Mouse (Mus musculus): ENCODE measurements around the gene Ppm1h. TPM values are rescaled to one million over a fixed set of nuclear protein-coding genes. Genes with fewer than 3 reads are reported as not detected.

Gene Ppm1h
- total and polyA plus RNA-seq, 2 experiments from 2014 or later, result 50.3 to 60.2 TPM

DNA sequence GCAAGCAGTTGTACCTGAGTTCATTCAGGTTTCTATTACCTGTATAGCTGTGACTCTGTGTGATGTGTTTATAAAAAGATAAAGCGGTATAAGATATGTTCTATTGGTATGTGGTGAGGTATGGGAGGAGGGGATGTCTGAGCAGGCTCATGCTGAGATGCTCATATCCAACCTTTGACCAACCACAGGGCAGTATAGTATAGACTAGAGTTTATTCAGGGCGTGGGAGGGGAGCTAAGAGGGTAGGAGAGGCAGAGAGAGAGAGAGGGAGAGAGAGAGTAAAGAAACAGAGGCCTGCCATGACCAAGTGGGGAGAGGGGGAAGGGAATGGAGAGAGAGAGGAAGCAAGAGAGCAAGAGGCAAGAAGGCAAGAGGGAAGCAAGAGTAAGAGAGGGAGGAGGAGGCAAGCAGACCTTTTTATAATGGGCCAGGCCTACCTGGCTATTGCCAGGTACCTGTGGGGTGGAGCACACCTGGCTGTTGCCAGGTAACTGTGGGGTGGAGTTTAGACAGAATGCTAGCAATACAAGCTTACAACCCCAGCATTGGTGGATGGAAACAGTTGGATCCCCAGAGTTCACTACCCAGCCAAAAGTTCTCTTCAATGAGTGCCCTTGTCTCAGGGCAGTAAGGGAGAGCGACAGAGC is 192.4 kb downstream of the Ppm1h start:
- H3K36me3 ChIP-seq (ENCODE audit: insufficient read depth, low read length), result no peaks in the 10 kb centered on the region
- WGBS, result 89% methylated on average over 3 of the region's 3 CpGs
- no peaks in the 10 kb centered on the region for H3K9me3 ChIP-seq (ENCODE audit: low read length)
- no peak overlapping the region for H3K4me2 ChIP-seq (ENCODE audit: low read depth, low read length)
- TF ChIP-seq CTCF (IDR thresholded peaks at IDR 0.05; ENCODE audit: low read depth), result no peak
- H3K4me1 ChIP-seq (ENCODE audit: insufficient read depth, low read length), result no peaks in the 10 kb centered on the region
- no peak for DNase-seq (ENCODE audit: low spot score)
- no peak overlapping the region for H3K9ac ChIP-seq (replicated peaks; ENCODE audit: low read length)
- no peaks in the 10 kb centered on the region for H3K27me3 ChIP-seq (ENCODE audit: insufficient read depth, low read length)
- no peak overlapping the region for H3K27ac ChIP-seq
- H3K4me3 ChIP-seq (ENCODE audit: low read length), result no peak overlapping the region
- ATAC-seq, result no peak

DNA sequence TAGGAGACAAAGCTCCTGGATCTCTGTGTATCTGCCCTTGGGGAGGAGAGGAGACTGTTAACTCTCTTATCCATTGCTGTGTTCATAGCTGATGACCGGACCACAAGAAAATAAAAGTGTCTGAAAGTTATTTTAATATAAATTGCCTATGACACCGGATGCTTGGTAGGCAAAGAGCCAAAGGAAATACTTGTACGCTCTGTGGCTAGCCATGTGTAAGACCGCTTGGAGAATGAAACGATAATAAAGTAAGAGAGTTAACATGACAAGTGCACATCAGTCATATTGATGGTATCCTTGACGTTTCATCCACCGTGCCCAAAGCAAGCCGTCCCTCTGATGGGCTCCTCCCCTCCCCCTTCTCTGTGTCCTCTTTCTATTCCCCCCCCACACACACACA is 194.2 kb downstream of the Ppm1h start:
- ATAC-seq (no peak), DNase-seq (ENCODE audit: low spot score) (no peak)
- no peak overlapping the region for H3K9ac ChIP-seq (replicated peaks; ENCODE audit: low read length)
- H3K4me2 ChIP-seq (ENCODE audit: low read depth, low read length), result no peak overlapping the region
- no peaks in the 10 kb centered on the region for H3K27me3 ChIP-seq (ENCODE audit: insufficient read depth, low read length)
- no peak for TF ChIP-seq CTCF (IDR thresholded peaks at IDR 0.05; ENCODE audit: low read depth)
- no peaks in the 10 kb centered on the region for H3K9me3 ChIP-seq (ENCODE audit: low read length)
- no peak overlapping the region for H3K27ac ChIP-seq
- H3K36me3 ChIP-seq (ENCODE audit: insufficient read depth, low read length), result no peaks in the 10 kb centered on the region
- 74% methylated on average over 8 of the region's 8 CpGs for WGBS
- no peak overlapping the region for H3K4me3 ChIP-seq (ENCODE audit: low read length)
- H3K4me1 ChIP-seq (ENCODE audit: insufficient read depth, low read length), result no peaks in the 10 kb centered on the region

DNA sequence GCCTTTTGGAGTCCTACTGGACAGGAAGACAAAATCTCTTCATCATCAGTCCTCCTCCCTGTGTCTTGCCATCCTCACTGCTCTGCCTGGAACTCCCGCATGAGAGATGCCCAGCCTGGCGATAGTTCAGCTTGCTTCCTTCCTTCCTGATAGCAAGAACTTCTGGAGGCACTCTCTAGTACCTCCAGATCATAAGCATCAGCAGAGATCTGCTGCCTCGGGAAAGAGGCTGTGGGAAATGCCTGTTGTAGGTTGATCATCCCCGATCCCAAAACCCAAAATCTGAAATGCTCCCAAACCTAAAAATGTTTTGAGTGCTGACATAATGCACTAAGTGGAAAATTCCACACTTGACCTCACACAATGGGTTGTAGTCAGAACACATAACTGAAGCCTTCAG is 198.4 kb downstream of the Ppm1h start:
- no peak overlapping the region for H3K27ac ChIP-seq
- H3K27me3 ChIP-seq (ENCODE audit: insufficient read depth, low read length), result no peaks in the 10 kb centered on the region
- no peaks in the 10 kb centered on the region for H3K36me3 ChIP-seq (ENCODE audit: insufficient read depth, low read length)
- no peak for TF ChIP-seq CTCF (IDR thresholded peaks at IDR 0.05; ENCODE audit: low read depth)
- no peaks in the 10 kb centered on the region for H3K9me3 ChIP-seq (ENCODE audit: low read length)
- WGBS, result 90% methylated on average over 4 of the region's 4 CpGs
- ATAC-seq, result no peak
- DNase-seq (ENCODE audit: low spot score), result no peak
- no peak overlapping the region for H3K4me2 ChIP-seq (ENCODE audit: low read depth, low read length)
- no peak overlapping the region for H3K4me3 ChIP-seq (ENCODE audit: low read length)
- H3K9ac ChIP-seq (replicated peaks; ENCODE audit: low read length), result no peak overlapping the region
- no peaks in the 10 kb centered on the region for H3K4me1 ChIP-seq (ENCODE audit: insufficient read depth, low read length)

DNA sequence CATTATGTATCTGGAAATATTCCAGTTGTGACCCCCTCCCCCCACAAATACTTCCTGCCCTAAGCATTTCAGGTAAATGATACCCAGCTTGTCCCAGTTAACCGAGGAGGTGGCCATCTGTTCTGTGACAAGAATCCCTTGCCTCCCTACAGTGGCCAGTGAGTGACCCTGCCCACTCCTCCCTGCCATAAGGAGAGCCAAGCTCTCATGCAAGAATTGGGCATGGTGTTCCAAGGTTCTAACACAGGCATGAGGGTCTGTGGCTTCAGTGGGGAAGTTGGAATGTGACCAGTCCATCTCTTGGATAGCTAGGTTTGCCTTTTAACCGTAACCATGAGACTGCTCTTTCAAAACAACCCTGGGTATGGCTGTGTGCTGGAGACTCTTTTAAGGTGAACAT is 198.9 kb downstream of the Ppm1h start:
- Histone ChIP-seq H3K27me3 (ENCODE audit: insufficient read depth, low read length) (no peaks in the 10 kb centered on the region), H3K36me3 (ENCODE audit: insufficient read depth, low read length) (no peaks in the 10 kb centered on the region), H3K4me2 (ENCODE audit: low read depth, low read length) (no peak overlapping the region), H3K4me3 (ENCODE audit: low read length) (no peak overlapping the region), H3K4me1 (ENCODE audit: insufficient read depth, low read length) (peaks cover under 1% of the 10 kb centered on the region; the same call in 1 of the 2 replicates), H3K9me3 (ENCODE audit: low read length) (no peaks in the 10 kb centered on the region), H3K27ac (no peak overlapping the region), H3K9ac (replicated peaks; ENCODE audit: low read length) (no peak overlapping the region)
- TF ChIP-seq CTCF (IDR thresholded peaks at IDR 0.05; ENCODE audit: low read depth), result no peak
- DNase-seq (ENCODE audit: low spot score) (no peak), ATAC-seq (no peak)
- 81% methylated on average over 2 of the region's 2 CpGs for WGBS

DNA sequence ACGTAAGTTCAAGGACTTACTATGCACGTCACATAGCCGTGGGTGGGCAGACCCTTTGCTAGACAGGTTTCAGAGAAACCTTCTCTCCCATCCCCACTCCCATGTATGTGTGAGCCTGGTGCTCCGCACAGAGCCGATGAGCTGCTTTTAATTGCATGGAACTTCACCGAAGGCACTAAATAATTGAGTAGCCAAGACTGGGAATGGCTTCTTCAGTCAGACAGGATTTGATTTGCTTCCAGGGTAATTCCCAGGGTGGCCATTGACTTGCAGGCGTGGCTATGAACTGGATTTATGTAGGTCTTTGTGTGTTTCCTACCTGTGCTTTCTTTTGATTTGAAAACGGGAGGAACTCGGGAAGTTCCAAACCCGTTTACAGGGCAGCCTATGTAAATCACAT is 202.9 kb downstream of the Ppm1h start:
- H3K4me2 ChIP-seq (ENCODE audit: low read depth, low read length), result no peak overlapping the region
- no peaks in the 10 kb centered on the region for H3K9me3 ChIP-seq (ENCODE audit: low read length)
- WGBS, result 71% methylated on average over 10 of the region's 10 CpGs
- TF ChIP-seq CTCF (IDR thresholded peaks at IDR 0.05; ENCODE audit: low read depth), result no peak
- no peak overlapping the region for H3K27ac ChIP-seq
- H3K4me1 ChIP-seq (ENCODE audit: insufficient read depth, low read length), result peaks cover 25% of the 10 kb centered on the region
- no peaks in the 10 kb centered on the region for H3K27me3 ChIP-seq (ENCODE audit: insufficient read depth, low read length)
- DNase-seq (ENCODE audit: low spot score), result no peak
- no peak overlapping the region for H3K9ac ChIP-seq (replicated peaks; ENCODE audit: low read length)
- ATAC-seq, result no peak
- no peaks in the 10 kb centered on the region for H3K36me3 ChIP-seq (ENCODE audit: insufficient read depth, low read length)
- H3K4me3 ChIP-seq (ENCODE audit: low read length), result no peak overlapping the region

DNA sequence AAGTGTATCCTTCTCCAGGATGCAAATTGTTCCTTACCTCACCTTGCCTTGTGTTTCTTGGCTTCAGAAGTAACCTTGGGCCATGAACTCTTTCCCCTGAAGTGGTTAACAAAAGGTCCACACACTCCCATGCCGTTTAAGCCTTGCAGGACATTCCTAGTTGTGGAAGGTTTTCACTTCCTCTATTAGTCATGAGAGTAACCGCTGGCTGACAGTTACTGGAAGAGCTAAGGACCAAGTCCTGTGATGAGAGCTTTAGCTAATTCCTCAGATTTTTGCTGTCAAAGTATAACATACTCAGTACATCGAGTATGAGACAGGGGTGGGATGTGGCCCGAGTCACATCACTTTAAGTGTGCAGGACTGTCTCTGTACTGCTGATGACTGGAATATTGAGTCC is 204.1 kb downstream of the Ppm1h start:
- Histone ChIP-seq H3K9me3 (ENCODE audit: low read length) (no peaks in the 10 kb centered on the region), H3K36me3 (ENCODE audit: insufficient read depth, low read length) (no peaks in the 10 kb centered on the region), H3K4me3 (ENCODE audit: low read length) (no peak overlapping the region), H3K27me3 (ENCODE audit: insufficient read depth, low read length) (no peaks in the 10 kb centered on the region), H3K27ac (no peak overlapping the region; the same call in 1 of the 2 replicates), H3K9ac (replicated peaks; ENCODE audit: low read length) (no peak overlapping the region), H3K4me2 (ENCODE audit: low read depth, low read length) (no peak overlapping the region), H3K4me1 (ENCODE audit: insufficient read depth, low read length) (peaks cover 36% of the 10 kb centered on the region)
- DNase-seq (ENCODE audit: low spot score), result no peak
- TF ChIP-seq CTCF (IDR thresholded peaks at IDR 0.05; ENCODE audit: low read depth), result no peak
- WGBS, result 75% methylated on average over 4 of the region's 4 CpGs
- no peak for ATAC-seq

Measured in hindbrain, postnatal 0 days (tissue).